Comparison of ENCODE assay signal across 22 mouse cellular contexts in the genomic region with DNA sequence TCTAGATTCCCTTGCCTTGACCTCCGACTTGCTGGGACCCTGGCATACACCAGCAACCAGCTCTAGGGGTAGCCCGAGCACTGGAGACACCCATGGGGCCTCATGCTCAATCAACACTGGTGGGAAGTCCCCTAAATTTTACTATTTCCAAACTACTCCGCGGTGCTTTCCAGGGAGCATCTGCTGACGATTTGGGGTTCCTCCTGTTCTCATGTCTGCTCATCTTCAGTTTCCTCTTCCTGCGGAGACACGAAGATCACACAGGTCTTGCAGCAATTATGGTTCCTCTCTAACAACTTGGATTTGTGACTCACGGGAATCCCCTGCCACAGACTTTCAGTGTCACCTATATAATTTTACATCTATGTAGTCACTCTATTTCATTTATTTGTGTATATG. TPM values are rescaled to one million over a fixed set of nuclear protein-coding genes. Genes with fewer than 3 reads are reported as not detected.
DNase-seq lines count a peak whose midpoint lies in the region; ATAC-seq and TF ChIP-seq lines count a peak whose summit lies in the region.
"Had no signal": no experiment of that assay in that cellular context is flagged by ENCODE, and none has a peak within 500 bp of the region (broad histone marks: within the 10 kb centered on the region; RNA-seq: fewer than 3 reads in every experiment).

No protein-coding gene starts in this region.

- no peaks in the 10 kb centered on the region for H3K9me3 ChIP-seq in liver, postnatal 0 days (ENCODE audit: low read length)
- H3K9me3 ChIP-seq: embryonic facial prominence, embryonic 13.5 days; forebrain, embryonic 10.5 days; G1E; heart, embryonic 10.5 days; heart, embryonic 15.5 days; limb, embryonic 10.5 days; limb, embryonic 15.5 days; megakaryocyte, embryonic 14.5 days; midbrain, embryonic 12.5 days had no signal

- ATAC-seq in liver, postnatal 0 days: no peak
- peak; percentile 80 for ATAC-seq in CD4-positive, CD25-positive, alpha-beta regulatory T cell, adult 4 months
- ATAC-seq: forebrain, embryonic 16.5 days; hindbrain, embryonic 16.5 days; intestine, embryonic 16.5 days had no signal

- no peaks in the 10 kb centered on the region for H3K79me2 ChIP-seq in liver, adult 2 months (ENCODE audit: control insufficient read depth, insufficient read depth, low read length)

- peak; percentile 8 for DNase-seq in liver, adult 2 months (ENCODE audit: extremely low read depth, low read depth, low spot score)
- DNase-seq in liver, postnatal 0 days: no peak
- peak; percentile 80 for DNase-seq in induced T-regulatory cell, adult 2 months (ENCODE audit: low read depth)
- DNase-seq in splenic B cell, adult 2 months (ENCODE audit: low read depth, low spot score): peak; percentile 32
- no peak for DNase-seq in thymus, postnatal 36 days
- DNase-seq in cerebellum, postnatal 4 days (ENCODE audit: low spot score in 2 of 2): no peak
- DNase-seq: cerebellum, adult 11-12 months had no signal

- 79% methylated on average over 8 of the region's 8 CpGs for WGBS in liver, adult 2 months
- 76% methylated on average over 8 of the region's 8 CpGs for WGBS in liver, postnatal 0 days (ENCODE audit: insufficient replicate concordance)

- no peak for TF ChIP-seq CTCF in liver, adult 2 months (IDR thresholded peaks at IDR 0.05; ENCODE audit: low read depth, low read length)
- TF ChIP-seq CTCF in liver, postnatal 0 days (IDR thresholded peaks at IDR 0.05; ENCODE audit: low read depth): no peak

- peaks cover 9% of the 10 kb centered on the region for H3K36me3 ChIP-seq in liver, adult 2 months (ENCODE audit: control insufficient read depth, insufficient read depth, low read length)
- H3K36me3 ChIP-seq in liver, postnatal 0 days (replicated peaks; ENCODE audit: insufficient read depth, low read length): peaks cover 19% of the 10 kb centered on the region
- H3K36me3 ChIP-seq in splenic B cell, adult 2 months (ENCODE audit: control insufficient read depth, insufficient read depth, low read length, poor library complexity, severe bottlenecking): peaks cover 6% of the 10 kb centered on the region; the same call in 1 of the 2 replicates

- H3K4me3 ChIP-seq in liver, adult 2 months (ENCODE audit: insufficient read depth, low read depth, low read length): no peak overlapping the region
- no peak overlapping the region for H3K4me3 ChIP-seq in liver, postnatal 0 days (ENCODE audit: low read depth, low read length)
- H3K4me3 ChIP-seq: embryonic facial prominence, embryonic 13.5 days; forebrain, embryonic 10.5 days; heart, embryonic 10.5 days; heart, embryonic 15.5 days; layer of hippocampus, adult 2 months; limb, embryonic 10.5 days; limb, embryonic 15.5 days; megakaryocyte, embryonic 14.5 days; midbrain, embryonic 12.5 days had no signal

- TF ChIP-seq POLR2A in liver, adult 2 months (IDR thresholded peaks at IDR 0.05; ENCODE audit: extremely low read depth, insufficient read depth, low read length): no peak

- H3K9ac ChIP-seq in liver, adult 2 months (ENCODE audit: low read depth, low read length): no peak overlapping the region
- no peak overlapping the region for H3K9ac ChIP-seq in liver, postnatal 0 days (replicated peaks)
- H3K9ac ChIP-seq: embryonic facial prominence, embryonic 13.5 days; heart, embryonic 15.5 days; limb, embryonic 15.5 days; midbrain, embryonic 12.5 days had no signal

- H3K27ac ChIP-seq in liver, adult 2 months (replicated peaks; ENCODE audit: insufficient read depth, low read depth, low read length): no peak overlapping the region
- H3K27ac ChIP-seq in liver, postnatal 0 days (ENCODE audit: low read depth): no peak overlapping the region
- H3K27ac ChIP-seq: embryonic facial prominence, embryonic 13.5 days; forebrain, embryonic 10.5 days; heart, embryonic 10.5 days; heart, embryonic 15.5 days; layer of hippocampus, adult 2 months; limb, embryonic 10.5 days; limb, embryonic 15.5 days; midbrain, embryonic 12.5 days; stomach, postnatal 0 days had no signal

- TF ChIP-seq EP300 in liver, postnatal 0 days (IDR thresholded peaks at IDR 0.05; ENCODE audit: low read depth): no peak

- H3K4me2 ChIP-seq in liver, postnatal 0 days (ENCODE audit: low read depth, low read length): no peak overlapping the region
- H3K4me2 ChIP-seq: embryonic facial prominence, embryonic 13.5 days; heart, embryonic 15.5 days; limb, embryonic 15.5 days; midbrain, embryonic 12.5 days had no signal

- H3K4me1 ChIP-seq in liver, adult 2 months (ENCODE audit: control insufficient read depth, insufficient read depth, low read length): peaks cover 2% of the 10 kb centered on the region
- H3K4me1 ChIP-seq in liver, postnatal 0 days (ENCODE audit: insufficient read depth): no peaks in the 10 kb centered on the region
- H3K4me1 ChIP-seq: embryonic facial prominence, embryonic 13.5 days; forebrain, embryonic 10.5 days; heart, embryonic 10.5 days; limb, embryonic 10.5 days; limb, embryonic 15.5 days; midbrain, embryonic 12.5 days had no signal

- no peaks in the 10 kb centered on the region for H3K27me3 ChIP-seq in liver, adult 2 months (ENCODE audit: control insufficient read depth, insufficient read depth, low read length)
- H3K27me3 ChIP-seq in liver, postnatal 0 days (ENCODE audit: insufficient read depth, low read length): no peaks in the 10 kb centered on the region
- no peaks in the 10 kb centered on the region for H3K27me3 ChIP-seq in splenic B cell, adult 2 months (ENCODE audit: control insufficient read depth, insufficient read depth, low read length, poor library complexity, severe bottlenecking)
- H3K27me3 ChIP-seq: embryonic facial prominence, embryonic 13.5 days; heart, embryonic 15.5 days; limb, embryonic 15.5 days; megakaryocyte, embryonic 14.5 days; midbrain, embryonic 12.5 days had no signal

RNA-seq across cellular contexts. Expression of a gene that starts 37.4 kb away (rescaled TPM):
- 10.4 and 12.1 TPM in 2 replicates for total RNA-seq in liver, adult 2 months (2014; rRNA removed)
- polyA plus RNA-seq in liver, adult 2 months (2012; rRNA removed): 3.0 and 4.1 TPM in 2 replicates
- polyA plus RNA-seq in liver, postnatal 0 days (2015; fragmentation: Nextera tagmentation; extraction: Ambion mirVana): 45.7 and 47.8 TPM in 2 replicates
- 100 to 1,000 TPM; 125 to 134 TPM for polyA plus RNA-seq in CD4-positive, CD25-positive, alpha-beta regulatory T cell, adult 4 months (2017; shearing (Covaris generic))

RNA-seq across cellular contexts. Expression of a gene that starts 45.8 kb away (rescaled TPM):
- total RNA-seq in liver, adult 2 months (2014; rRNA removed): 1.1 TPM in 2 replicates
- 0.12 and 0.15 TPM in 2 replicates for polyA plus RNA-seq in liver, adult 2 months (2012; rRNA removed)
- polyA plus RNA-seq in liver, postnatal 0 days (2015; fragmentation: Nextera tagmentation; extraction: Ambion mirVana): 3.7 and 4.9 TPM in 2 replicates
- 1 to 10 TPM; 3.5 to 3.6 TPM for polyA plus RNA-seq in CD4-positive, CD25-positive, alpha-beta regulatory T cell, adult 4 months (2017; shearing (Covaris generic))

RNA-seq across cellular contexts. Expression of a gene that starts 50.5 kb away (rescaled TPM):
- total RNA-seq in liver, adult 2 months (2014; rRNA removed): 14.5 and 17.1 TPM in 2 replicates
- 2.5 and 2.7 TPM in 2 replicates for polyA plus RNA-seq in liver, adult 2 months (2012; rRNA removed)
- 10.7 and 11.2 TPM in 2 replicates for polyA plus RNA-seq in liver, postnatal 0 days (2015; fragmentation: Nextera tagmentation; extraction: Ambion mirVana)
- polyA plus RNA-seq in CD4-positive, CD25-positive, alpha-beta regulatory T cell, adult 4 months (2017; shearing (Covaris generic)): 10 to 100 TPM; 22.3 to 33.0 TPM

Comparison
In these comparisons a context has a peak if more than half of its experiments do, and no peak if none do; other contexts are left out.
1. DNase-seq: peak in liver, adult 2 months (single experiment), induced T-regulatory cell, adult 2 months (single experiment) and splenic B cell, adult 2 months (single experiment); none in liver, postnatal 0 days (single experiment), thymus, postnatal 36 days (0 of 2) and cerebellum, postnatal 4 days (0 of 2).